Mouse (Mus musculus): ENCODE data around the gene Ddx43.
A peak's percentile ranks its signal among the peaks of the same experiment; 100 is the strongest.
"Not testable (repeated sequence)": the region's sequence is repeated elsewhere in the genome, so short reads cannot be mapped to it uniquely, and the experiment has no call there.

Ddx43 gene

DNA sequence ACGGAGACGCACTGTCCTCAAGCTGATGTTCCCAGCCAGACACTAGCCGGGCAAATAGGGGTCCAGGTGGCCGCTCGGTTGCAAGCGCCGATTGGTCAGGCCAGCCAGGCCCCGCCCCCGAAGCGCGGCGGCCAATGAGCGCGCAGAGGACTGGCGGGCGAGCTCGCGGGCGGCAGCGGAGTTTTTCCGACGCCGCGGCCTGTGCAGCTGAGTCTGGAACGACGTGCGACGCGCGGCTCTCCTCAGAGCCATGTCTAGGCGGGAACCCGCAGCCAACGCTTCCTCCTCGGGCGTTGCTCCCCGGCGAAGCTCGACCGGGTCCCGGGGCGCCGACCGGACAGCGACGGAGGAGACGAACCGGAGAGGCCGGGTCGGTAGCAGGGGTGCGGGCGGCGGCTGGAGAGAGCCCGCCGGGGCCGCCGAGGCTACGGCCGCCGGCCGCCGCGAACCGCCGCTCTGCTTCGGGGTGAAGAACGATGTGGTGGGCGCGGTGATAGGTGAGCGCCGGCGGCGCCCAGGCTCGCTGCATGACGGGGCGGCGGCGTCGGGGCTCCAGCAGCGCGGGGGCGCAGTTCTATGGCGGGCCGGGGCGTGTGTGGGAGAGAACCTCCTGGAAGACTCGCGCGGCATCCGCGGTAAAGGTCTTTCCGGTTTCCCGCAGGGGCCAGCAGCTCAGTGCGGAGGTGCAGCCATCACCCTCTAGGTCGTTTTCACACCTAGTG is at the start of gene Ddx43:
Ddx43 (plus strand) TSS at position 148 of the 722 bp plus-strand sequence.
- DNase-seq (ENCODE audit: low spot score): peak; percentile 15

DNA sequence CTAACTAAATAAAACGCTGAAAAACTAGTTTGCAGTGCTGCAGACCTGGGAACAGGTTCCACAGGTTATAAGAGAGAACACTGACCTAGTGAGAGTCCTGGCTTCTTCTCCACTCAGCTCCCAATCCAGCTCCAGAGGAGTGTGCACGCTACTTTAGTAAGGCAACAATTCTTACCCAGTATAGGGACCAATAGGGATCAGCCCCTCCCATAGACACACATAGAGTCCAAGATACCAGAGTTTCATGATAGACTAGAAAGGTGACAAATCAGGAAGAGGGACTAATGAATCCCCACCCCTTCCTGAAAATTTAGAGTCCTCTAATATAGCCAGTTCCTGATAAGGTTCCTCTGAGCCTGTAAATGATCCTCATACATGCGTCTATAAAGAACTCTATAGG is 48.6 kb upstream of the Ddx43 start:
- no peak for DNase-seq (ENCODE audit: low spot score)

DNA sequence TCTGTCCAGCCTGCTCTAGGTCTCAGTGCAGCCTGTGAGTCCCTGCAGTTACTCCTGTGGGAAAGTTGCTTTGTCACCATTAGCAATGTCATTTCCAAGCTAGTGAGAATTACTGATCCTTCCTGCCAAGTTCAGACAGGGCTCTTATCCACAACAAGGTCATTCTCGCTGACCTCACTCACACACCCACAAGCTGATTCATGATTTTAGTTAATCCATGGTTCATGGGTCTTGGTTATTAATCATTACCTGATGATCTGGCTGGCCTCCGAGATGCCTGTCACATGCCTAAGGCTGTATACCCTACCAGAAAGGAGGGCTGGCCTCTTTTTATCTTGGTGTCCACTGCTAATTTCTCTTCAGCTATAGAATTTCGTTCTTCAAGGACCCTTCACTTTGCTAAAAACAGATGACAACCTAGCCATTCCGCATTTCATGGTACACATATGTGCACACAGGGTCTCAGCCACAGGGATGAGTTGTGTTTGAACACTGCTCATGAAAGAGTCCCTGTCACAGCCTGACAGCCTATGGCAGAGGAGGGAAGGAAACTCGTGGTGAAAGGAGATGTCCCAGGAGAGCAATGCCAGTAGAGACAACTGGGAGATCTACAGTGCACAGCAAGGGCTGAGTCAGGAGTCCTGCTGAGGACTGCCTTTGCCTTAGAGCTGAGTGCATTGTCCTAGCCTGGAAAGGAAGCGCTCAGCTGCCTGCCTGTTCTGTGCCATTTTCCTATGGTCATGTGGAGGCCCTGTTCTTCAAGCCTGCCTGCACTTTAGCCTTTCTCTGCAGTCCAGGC is 47.2 kb upstream of the Ddx43 start:
- DNase-seq (ENCODE audit: low spot score): not testable (repeated sequence)

DNA sequence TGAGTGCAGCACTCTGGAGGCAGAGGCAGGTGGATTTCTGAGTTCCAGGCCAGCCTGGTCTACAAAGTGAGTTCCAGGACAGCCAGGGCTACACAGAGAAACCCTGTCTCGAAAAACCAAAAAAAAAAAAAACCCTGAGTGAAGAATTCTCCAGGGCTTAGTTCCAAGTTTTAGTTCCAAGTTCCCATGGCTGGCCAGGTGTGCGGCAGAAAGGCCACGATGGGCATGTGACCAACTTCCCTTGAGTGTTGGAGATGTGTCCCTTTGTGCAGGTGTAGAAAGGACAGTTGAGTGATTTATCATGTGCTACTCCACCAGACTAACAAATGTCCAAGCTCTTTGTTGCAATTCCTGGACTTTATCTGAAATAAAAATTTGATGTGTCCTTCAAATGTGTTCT is 46.4 kb upstream of the Ddx43 start:
- not testable (repeated sequence) for DNase-seq (ENCODE audit: low spot score)

DNA sequence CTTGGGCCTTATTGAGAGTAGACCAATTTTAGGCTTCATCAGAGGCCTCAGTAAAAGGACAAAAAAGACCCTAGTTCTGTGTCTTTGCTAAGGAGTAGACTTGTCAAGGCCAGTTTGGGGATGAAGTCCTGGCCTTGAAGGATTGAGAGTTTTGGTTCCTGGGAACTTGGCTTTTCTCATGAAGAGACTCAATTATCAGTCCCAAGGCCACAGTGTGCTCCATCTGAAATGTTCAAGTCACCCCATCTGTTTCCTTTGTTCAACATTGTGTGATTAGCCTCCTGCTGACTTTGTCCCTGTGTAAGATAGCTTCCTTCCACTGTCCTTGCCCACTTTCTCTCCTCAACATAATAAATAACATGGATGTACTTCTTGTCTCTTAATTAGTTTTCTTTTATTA is 45.6 kb upstream of the Ddx43 start:
- not testable (repeated sequence) for DNase-seq (ENCODE audit: low spot score)

DNA sequence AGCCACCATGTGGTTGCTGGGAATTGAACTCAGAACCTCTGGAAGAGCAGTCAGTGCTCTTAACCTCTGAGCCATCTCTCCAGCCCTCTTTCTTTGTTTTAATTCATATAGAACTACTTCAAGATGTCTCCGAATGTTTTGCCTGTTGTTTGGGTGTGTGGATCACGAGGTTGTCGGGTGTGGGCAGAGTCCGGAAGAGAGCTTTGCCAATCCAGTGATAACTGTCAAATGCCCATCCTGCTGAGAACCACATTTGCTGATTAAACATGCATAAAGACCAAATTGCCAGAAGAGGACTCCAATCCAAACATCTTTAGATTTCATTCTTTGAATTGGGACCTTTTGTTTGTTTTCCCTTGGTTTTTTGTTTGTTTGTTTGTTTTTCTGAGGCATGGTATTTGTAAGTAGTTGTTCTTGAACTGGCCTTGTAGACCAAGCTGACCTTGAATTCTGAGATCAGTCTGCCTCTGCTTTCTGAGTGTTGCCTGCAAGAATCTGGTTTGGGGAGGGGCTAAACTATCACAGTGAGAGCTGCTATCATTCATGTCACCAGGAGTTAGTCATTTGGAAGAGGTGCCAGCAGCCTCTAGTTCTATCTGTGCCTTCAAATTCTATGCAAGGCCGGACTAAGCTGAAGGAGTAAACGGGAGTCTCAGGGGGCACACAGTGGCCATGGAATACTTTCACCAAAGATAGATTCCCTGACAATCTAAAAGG is 43.9 kb upstream of the Ddx43 start:
- DNase-seq (ENCODE audit: low spot score): no peak

DNA sequence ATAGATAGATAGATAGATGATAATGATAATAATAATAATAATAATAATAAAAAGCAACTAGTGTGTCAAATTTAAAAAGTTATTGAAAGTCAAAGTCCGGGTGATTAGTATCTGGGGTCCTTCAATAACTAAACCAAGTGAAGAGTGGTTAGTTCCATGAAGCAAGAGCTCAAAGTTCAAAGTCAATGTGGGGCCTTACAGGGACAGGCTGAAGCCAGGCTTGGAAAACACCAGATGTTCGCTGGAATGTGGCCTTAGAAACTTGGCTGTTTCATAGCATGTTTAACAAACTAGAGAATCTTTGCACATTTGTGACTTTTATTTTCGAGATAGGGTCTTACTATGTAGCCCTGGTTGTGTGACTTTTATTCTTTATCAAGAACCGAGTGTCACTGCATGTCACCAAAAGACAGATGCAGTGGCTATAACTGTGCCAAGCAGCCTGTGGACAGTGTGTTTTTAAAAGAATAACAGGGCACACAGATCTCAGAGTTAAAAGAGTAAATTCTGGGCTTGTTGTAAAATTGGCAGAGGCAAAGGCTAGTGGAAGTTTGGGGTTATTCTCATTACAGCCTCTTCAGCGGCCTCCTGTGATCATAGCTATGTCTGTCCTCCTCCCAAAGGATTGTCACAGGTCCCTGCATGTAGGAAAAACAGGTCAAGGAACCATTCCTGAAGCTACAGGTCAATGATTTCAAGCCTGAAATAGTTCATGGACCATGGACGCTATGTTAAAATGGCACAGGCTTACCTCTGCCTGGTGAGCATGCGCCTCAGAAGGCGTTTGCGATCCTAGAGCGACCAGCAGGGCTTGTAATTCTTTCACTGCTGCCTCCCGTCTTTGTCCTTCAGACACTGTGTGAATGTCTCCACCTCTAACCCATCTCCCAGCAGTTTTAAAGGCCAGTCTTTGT is 40.7 kb upstream of the Ddx43 start:
- no peak for DNase-seq (ENCODE audit: low spot score)

DNA sequence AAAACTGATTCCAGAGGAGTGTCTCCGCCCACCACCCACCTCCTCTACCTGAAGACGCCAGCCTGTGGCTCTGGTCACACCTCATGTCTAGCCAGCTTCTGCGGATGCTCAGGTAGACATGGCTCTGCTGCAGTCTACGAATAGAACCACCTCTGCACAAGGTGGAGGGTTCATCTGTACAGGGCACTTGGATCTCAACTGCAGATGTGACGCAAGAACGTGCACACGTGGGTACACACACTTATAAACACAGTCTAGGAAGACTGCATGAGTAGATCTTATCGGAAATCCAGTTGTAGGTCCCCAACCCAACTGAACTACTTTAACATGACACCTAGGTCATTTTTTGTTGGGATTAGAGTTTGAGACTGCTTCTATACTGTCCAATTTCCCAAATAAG is 40.0 kb upstream of the Ddx43 start, which contains the start of gene Gsta2:
Gsta2 (minus strand) TSS at position 178 of the 400 bp plus-strand sequence.
- DNase-seq (ENCODE audit: low spot score): no peak

DNA sequence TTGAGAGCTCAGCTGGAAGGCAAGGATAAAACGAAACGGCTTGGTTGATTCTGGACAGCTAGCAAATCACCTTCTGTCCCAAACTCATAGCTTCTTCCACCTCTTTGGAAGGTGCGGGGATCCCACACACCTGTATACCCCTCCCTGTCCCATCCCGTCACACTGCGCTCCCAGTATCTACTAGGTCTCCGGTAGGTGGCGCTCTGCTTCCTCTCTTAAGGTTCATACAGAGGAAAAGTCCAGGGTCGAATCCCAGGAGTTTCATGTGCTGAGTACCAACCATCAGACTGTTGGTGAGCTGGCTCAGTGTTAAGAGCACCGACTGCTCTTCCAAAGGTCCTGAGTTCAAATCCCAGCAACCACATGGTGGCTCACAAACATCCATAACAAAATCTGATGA is 37.5 kb upstream of the Ddx43 start:
- DNase-seq (ENCODE audit: low spot score): peak; percentile 48

DNA sequence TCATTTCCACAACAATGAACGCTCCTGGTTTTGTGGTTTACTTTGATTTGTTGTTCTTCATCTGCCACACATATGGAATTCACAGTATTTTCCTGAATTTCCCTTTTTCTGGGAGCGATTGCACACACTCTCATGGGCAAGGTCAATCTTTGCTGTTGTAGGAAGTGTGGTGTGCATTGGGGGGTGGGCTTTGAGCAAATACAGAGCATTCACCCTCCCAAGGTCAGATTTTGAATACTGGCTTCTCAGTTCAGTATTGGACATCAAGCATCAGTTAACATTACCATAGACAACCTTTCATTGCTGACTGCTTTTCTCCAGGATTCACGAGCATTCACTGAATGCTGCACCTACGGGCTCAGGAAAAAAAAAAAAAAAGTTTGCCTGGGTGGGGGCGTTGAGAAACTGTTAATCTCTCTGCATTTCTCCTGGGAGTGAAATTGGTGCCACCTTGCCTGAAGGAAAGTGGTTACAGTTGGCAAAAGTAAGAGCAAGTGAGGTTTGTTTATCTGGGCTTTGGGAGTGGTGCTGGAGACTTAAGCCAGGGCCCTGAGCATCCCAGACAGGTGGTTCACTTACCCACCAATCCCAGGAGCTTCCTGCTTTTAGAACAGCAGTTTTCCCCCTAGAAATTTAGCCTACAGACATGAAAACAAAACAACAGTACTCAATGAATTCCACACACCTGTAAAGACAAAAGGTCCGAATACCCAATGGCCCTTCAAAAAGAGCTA is 35.7 kb upstream of the Ddx43 start:
- DNase-seq (ENCODE audit: low spot score): no peak

DNA sequence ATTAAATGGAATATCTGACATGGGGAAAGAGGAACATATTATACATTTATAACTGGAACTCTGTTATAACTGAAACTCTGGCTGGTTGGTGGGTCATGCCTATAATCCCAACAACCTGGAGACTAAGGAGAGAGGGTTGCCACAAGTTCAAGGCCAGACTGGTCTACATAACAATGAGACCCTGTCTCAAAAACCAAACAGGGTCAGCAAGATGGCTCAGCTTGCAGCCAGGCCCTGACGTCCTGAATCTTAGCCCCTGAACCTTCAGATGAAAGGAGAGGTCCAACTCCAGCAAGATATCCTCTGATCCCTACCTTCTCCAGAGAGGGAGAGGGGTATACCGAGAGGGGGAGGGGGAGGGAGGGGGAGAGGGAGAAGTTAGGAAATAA is 35.1 kb upstream of the Ddx43 start:
- DNase-seq (ENCODE audit: low spot score): no peak

DNA sequence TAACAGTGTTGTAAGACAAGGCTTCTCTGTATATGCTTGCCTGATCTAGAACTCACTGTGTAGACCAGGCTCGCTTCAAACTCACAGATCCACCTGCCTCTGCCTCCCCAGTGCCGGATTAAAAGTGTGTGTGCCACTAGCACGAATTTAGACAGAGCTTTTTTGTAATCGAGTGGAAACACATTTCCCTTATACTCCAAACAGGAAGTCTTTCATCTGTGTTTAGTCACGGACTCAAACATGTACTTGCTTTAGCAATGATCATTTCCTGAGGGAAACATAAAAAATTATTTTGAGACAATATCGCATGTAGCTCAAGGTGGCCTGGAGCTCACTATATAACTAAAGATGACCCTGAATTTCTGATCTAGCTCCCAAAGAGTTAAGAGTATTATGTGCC is 32.2 kb upstream of the Ddx43 start:
- no peak for DNase-seq (ENCODE audit: low spot score)

DNA sequence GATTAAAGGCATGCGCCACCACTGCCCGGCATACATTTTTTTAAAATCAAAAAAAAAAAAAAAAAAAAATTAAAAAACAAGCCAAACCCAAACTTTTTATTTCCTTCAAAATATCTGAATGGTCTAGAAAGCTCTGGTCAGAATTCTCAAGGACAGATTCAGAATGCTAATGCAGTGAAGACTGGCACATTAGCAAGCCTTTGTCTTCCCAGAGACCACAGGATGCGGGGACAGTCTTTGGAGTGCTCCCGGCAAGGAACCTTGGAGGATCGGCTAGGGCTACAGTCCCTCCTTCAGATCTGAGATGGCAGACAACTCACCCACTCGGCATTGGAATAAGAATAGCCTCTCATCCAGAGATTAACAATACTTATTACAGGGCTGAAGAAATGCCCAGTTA is 30.9 kb upstream of the Ddx43 start:
- no peak for DNase-seq (ENCODE audit: low spot score)

DNA sequence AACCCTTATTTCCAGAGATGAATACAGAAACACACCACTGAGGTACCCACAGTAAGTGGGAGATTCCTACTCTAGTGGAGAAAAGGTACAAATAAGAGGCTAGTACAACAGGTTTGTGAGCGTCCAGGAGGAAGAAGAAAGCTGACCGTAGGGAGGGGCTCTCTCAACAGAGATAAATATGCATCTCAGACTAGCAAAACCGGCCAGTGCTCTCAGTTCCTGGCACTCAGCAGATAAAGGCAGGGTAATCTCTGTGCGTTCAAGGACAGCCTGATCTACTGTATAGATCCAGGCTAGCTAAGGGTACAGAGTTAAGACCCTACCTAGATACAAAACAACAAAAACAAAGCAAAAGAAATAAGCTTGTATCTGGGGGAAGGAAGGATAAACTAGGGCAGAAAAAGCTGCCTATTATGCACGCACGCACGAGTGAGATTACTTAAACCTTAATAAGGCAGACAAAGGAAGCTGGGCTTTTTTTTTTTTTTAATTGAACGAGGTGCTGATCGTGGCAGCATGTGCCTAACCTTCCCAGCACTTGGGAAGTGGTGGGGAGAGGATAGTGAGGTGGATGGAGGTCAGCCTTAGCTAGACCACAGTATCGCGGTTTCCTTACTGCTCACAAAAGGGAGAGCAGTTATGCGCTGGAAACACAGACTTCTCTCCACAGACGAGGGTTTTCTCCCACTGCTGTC is 29.6 kb upstream of the Ddx43 start:
- DNase-seq (ENCODE audit: low spot score): no peak

DNA sequence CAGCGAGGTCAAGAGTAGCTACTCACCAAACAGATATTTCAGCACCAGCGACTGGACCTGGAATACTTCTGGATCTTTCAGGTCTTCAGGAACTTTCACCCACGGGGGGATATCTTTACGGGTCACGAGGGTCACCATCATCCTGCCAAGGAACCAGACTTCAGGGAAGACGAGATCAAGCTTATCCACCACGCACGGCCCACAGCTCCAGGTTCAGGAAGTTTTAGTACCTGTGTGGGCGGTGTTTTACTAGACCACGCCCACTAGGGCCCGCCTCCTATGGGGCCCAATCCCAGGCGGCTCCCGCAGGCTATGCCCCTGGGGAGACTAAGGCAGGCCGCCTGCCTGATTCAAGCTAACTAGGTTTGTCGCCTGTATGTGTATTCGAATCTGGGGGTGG is 27.6 kb upstream of the Ddx43 start, which contains the start of gene Dppa5a:
Dppa5a (minus strand) TSS at position 219 of the 400 bp plus-strand sequence.
- not testable (repeated sequence) for DNase-seq (ENCODE audit: low spot score)

DNA sequence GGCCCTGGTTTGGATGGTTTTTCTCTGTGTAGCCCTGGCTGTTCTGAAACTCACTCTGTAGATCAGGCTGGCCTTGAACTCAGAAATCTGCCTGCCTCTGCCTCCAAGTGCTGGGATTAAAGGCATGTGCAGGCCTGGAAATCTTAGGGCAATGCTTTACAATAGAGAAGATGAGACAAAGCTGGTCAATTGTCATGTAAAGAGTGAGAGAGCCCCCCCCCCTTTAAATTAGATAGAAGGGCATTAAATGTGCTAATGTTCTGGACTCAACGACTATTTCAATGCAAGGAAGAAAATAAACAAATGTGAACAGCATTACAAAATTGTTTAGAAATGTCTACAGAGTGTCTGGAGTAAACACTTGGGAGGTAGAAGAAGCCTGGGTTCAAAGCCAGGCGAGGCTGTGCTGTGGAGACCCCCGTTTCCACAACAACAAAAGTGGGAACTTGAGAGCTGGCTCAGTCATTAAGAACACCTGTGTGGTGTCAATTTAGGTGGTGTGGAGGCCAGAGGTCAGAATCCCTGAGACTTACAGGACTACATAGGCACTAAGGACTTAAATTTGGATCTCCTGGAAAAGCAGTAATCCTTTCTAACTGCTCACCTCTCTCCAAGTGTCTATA is 26.8 kb upstream of the Ddx43 start:
- DNase-seq (ENCODE audit: low spot score): no peak

DNA sequence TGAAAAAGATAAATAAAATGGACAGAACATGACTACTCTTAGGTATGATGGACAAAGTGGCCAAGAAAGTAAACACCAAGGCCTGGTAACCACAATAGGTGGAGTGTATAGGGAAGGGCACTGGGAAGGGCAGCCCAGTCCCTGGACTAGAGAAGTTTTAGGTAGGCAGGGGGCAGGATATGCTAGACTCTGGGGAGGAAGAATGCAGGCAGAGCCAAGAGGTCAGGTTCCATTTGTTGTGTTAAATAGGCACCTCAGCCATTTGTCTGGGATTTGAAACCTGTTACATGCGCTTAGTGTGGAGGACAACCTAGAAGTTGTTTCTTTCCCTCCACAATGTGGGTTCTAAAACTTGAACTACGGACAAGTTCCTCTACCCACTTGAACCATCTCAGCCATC is 26.2 kb upstream of the Ddx43 start:
- no peak for DNase-seq (ENCODE audit: low spot score)

DNA sequence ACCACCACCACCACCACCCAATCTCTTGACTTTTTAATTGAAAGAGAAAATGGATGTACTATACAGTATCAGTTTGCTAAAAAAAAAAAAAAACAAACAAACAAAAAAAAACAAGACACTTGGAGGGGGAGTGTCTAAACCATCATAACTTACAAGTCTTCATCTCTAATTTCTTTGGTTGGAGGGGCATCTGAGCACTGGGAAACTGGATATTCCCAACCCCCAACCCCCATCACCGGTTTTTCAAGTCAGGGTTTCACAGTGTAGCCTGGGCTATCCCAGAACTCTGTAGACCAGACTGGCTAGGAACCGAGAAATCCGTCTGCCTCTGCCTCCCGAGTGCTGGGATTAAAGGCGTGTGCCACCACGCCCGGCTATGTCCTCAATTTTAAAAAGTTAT is 25.8 kb upstream of the Ddx43 start:
- DNase-seq (ENCODE audit: low spot score): no peak

DNA sequence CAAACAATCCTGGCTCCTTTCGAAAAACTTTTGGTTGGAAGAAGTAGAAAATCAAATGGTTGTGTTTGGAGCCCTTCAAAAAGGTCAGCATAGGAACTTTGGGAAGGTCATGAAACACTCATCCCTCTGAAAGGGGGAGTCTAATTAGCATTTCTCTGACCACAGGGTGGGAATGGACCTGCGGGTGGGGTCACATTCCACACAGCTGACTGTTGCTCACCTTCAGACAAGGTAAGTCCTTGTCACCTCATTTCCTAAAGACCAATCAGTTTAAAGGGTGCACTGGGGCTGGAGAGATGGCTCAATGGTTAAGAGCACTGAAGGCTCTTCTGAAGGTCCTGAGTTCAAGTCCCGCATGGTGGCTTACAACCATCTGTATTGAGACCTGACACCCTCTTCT is 24.1 kb upstream of the Ddx43 start:
- DNase-seq (ENCODE audit: low spot score): no peak
